Comparison of ENCODE assay signal across 13 mouse cellular contexts in the genomic region with DNA sequence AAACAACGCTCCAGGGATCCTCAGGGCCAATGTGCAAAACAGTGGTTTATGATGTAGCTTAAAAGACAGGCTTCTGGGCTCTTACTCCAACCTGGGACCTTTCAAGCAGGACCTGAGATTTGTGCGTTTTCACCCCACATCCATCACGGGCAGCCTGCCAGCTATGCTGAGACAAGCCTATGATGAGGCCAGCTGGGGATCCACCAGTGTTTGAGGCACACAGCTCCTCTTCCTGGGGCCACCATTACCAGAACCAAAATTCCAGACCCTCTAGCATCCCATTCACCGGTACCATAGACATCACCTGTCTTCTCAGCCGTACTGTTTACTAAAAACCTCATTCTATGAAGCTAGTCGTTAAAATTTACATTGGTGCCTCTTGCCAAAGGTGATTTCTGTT.
"Had no signal": no experiment of that assay in that cellular context is flagged by ENCODE, and none has a peak within 500 bp of the region (broad histone marks: within the 10 kb centered on the region; RNA-seq: fewer than 3 reads in every experiment).

No protein-coding gene starts in this region.

- H3K4me2 ChIP-seq: midbrain, embryonic 13.5 days; stomach, embryonic 15.5 days had no signal

- H3K4me1 ChIP-seq: midbrain, embryonic 13.5 days; stomach, embryonic 15.5 days had no signal

- H3K9ac ChIP-seq: liver, embryonic 14.5 days; midbrain, embryonic 13.5 days; stomach, embryonic 15.5 days had no signal

- H3K27ac ChIP-seq: kidney, postnatal 0 days; layer of hippocampus, adult 2 months; liver, embryonic 14.5 days; midbrain, embryonic 13.5 days; stomach, embryonic 15.5 days had no signal

- H3K4me3 ChIP-seq: layer of hippocampus, adult 2 months; midbrain, embryonic 13.5 days; stomach, embryonic 15.5 days had no signal

- H3K36me3 ChIP-seq: midbrain, embryonic 13.5 days; stomach, embryonic 15.5 days had no signal

- ATAC-seq: inflammation-experienced regulatory T-cells, adult 6 months; intestine, postnatal 0 days; lung, postnatal 0 days; midbrain, embryonic 13.5 days had no signal

- H3K9me3 ChIP-seq: midbrain, embryonic 13.5 days; stomach, embryonic 15.5 days had no signal

- H3K27me3 ChIP-seq: midbrain, embryonic 13.5 days; stomach, embryonic 15.5 days had no signal

- DNase-seq: kidney, adult 8-10 months; kidney, postnatal 4 days; lung, adult 2 months; lung, postnatal 36 days; thymus, postnatal 4 days had no signal
